Mouse (Mus musculus) fat pad, adult 2 months (tissue): ENCODE data around the gene Alk.

Source experiments
- DNase-seq: peaks from one replicate; pipeline ENCODE4 v3.0.0-alpha.2; 2011; ENCODE audit warnings: low read depth, low spot score; ENCODE audit errors: extremely low read depth

The Alk gene

GRCm38 (mm10) chr17:72144946-72145598 is 459.4 kb downstream of the Alk start:
- no peak for DNase-seq

GRCm38 (mm10) chr17:72144461-72144860 is 460.0 kb downstream of the Alk start:
- DNase-seq = no peak

- no peak for DNase-seq
These were observed 472.1 kb downstream of the Alk start for GRCm38 (mm10) chr17:72132140-72132911.

- DNase-seq = no peak
These were observed 482.8 kb downstream of the Alk start for GRCm38 (mm10) chr17:72121660-72122059.

GRCm38 (mm10) chr17:72120278-72120677 is 484.1 kb downstream of the Alk start:
- no peak for DNase-seq

- no peak for DNase-seq
These were observed 486.1 kb downstream of the Alk start for GRCm38 (mm10) chr17:72118376-72118775.

- no peak for DNase-seq
These were observed 489.0 kb downstream of the Alk start for GRCm38 (mm10) chr17:72115271-72115944.

- DNase-seq = no peak
These were observed 492.4 kb downstream of the Alk start for GRCm38 (mm10) chr17:72112004-72112403.

GRCm38 (mm10) chr17:72111528-72111927 is 492.9 kb downstream of the Alk start:
- no peak for DNase-seq

- DNase-seq = no peak
These were observed 517.1 kb downstream of the Alk start for GRCm38 (mm10) chr17:72087261-72087703.

GRCm38 (mm10) chr17:72081396-72081795 is 523.0 kb downstream of the Alk start:
- DNase-seq = no peak

- DNase-seq = no peak
These were observed 528.0 kb downstream of the Alk start for GRCm38 (mm10) chr17:72076306-72076921.

- DNase-seq = no peak
These were observed 532.6 kb downstream of the Alk start for GRCm38 (mm10) chr17:72071871-72072270.

- DNase-seq = no peak
These were observed 536.3 kb downstream of the Alk start for GRCm38 (mm10) chr17:72068176-72068575.

GRCm38 (mm10) chr17:72062978-72063377 is 541.4 kb downstream of the Alk start:
- no peak for DNase-seq

GRCm38 (mm10) chr17:72059312-72059711 is 545.1 kb downstream of the Alk start:
- DNase-seq = peak; percentile 34

- no peak for DNase-seq
These were observed 558.8 kb downstream of the Alk start for GRCm38 (mm10) chr17:72045671-72046070.

- DNase-seq = no peak
These were observed 560.6 kb downstream of the Alk start for GRCm38 (mm10) chr17:72043667-72044390.

- DNase-seq = no peak
These were observed 561.3 kb downstream of the Alk start for GRCm38 (mm10) chr17:72043001-72043666.
